Mouse (Mus musculus) left cerebral cortex, postnatal 10 days (tissue): ENCODE results near the gene Olfr1130. TPM values are rescaled to one million over a fixed set of nuclear protein-coding genes. Genes with fewer than 3 reads are reported as not detected.
"Not testable (repeated sequence)": the region's sequence is repeated elsewhere in the genome, so short reads cannot be mapped to it uniquely, and the experiment has no call there.

ENCODE experiments used
- DNase-seq, 2 experiments: peaks; one replicate each; pipeline ENCODE4 v3.0.0; 2021 to 2022; ENCODE audit warnings: low spot score in 2 of 2, mixed read lengths in 1 of 2; ENCODE audit errors: extremely low spot score in 1 of 2
- intact Hi-C: fragments of 180-260 bp; cut with DNase I; formaldehyde crosslinking; loops from one replicate; pipeline ENCODE4 v1.15.1; 2025
- total RNA-seq, 2 experiments: library from RNA; stranded (reverse); gene quantifications; 2 replicates each; pipeline ENCODE4 v1.2.3; 2021

Olfr1130 gene
- total RNA-seq: not detected

DNA sequence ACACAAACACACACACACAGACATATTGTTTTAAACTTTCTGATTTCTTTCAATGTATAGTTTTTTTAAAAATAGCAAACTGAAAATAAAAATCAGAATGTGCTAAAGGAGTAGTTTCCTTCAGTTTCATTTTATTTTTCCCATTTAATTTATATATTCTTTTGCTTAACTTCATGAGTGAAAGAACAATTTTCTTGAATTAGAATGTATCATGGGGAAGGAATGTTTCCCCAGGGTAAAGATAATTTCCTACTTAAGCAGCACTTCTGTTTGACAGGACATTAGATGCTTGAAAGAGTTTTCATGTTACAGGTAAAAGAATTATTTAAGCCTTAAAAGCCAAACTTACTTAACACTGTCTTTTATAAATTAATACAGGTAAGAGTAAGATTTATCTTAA is at the start of gene Olfr1130:
Olfr1130 (plus strand) TSS at position 301 of the 400 bp plus-strand sequence.
- intact Hi-C loops: not testable (repeated sequence)

GRCm38 (mm10) chr2:87573602-87574001 is 32.4 kb upstream of the Olfr1130 start, which contains the start of gene Olfr1129:
Olfr1129 (plus strand) TSS chr2:87573902.
- intact Hi-C loops, DNase-seq: not testable (repeated sequence)

More for the DNA sequence above, at the start of gene Olfr1130:
- DNase-seq: not testable (repeated sequence)

- intact Hi-C loops: no loop called here
- DNase-seq: no peak
These were observed 20.8 kb downstream of the Olfr1130 start, which contains the start of gene Olfr1131 for GRCm38 (mm10) chr2:87626804-87627203. Olfr1131 (plus strand) TSS chr2:87627104.

GRCm38 (mm10) chr2:87637435-87637834 is 31.4 kb downstream of the Olfr1130 start, which contains the start of gene Olfr1132:
Olfr1132 (minus strand) TSS chr2:87637535.
- no peak for DNase-seq
- intact Hi-C loops: no loop called here

GRCm38 (mm10) chr2:87642441-87642840 is 36.4 kb downstream of the Olfr1130 start:
- no peak for DNase-seq
- intact Hi-C loops: no loop called here

DNA sequence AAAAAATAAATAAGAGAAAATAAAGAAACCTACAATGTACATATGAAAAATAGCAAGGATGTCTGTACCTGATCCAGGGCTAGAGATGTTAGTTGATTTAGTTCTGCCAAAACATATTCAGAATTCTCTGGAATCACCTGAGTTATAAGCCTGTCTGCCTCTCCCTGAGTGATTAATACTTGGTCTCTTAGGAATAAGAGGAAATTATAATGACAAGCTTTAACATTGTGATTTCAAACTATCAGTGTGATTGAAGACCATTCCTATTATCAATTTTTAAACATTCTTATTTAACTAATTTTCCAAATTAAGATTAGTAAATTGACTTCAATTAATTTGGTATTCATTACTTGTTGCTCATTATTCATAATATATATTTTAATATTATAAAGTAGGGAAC is 41.3 kb downstream of the Olfr1130 start, which contains the start of gene Olfr1133:
Olfr1133 (minus strand) TSS at position 101 of the 400 bp plus-strand sequence.
- no peak for DNase-seq
- intact Hi-C loops: no loop called here

DNA sequence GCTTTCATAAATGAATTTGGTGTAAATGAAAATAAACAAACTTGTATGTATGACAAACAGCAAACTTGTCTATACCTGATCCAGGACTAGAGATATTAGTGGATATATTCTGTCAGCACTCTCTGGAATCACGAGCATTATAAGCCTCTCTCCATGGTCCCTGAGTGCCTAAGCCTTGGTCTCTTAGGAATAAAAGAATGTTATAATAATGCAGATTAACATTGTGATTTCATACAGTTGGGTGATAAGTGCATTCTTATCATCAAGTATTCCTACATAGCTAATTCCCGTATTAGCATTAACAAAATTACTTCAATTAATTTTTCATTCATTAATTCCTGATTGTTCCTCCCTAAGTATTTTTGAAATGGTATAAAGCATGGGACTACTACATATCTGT is 52.3 kb downstream of the Olfr1130 start, which contains the start of gene Olfr1134:
Olfr1134 (minus strand) TSS at position 101 of the 400 bp plus-strand sequence.
- intact Hi-C loops: no loop called here
- DNase-seq: no peak

Other genes starting within 250 kb of the Olfr1130 start
- not detected for gene Olfr1121, start 236.3 kb upstream of the Olfr1130 start, total RNA-seq
- gene Olfr1122, start 220.4 kb upstream of the Olfr1130 start, total RNA-seq: not detected
- not detected for gene Olfr1123, start 189.6 kb upstream of the Olfr1130 start, total RNA-seq
- not detected for gene Olfr1124, start 175.9 kb upstream of the Olfr1130 start, total RNA-seq
- not detected for gene Olfr1126, start 152.2 kb upstream of the Olfr1130 start, total RNA-seq
- not detected for gene Pramel7, start 109.1 kb upstream of the Olfr1130 start, total RNA-seq
- gene Pramel6, start 99.6 kb upstream of the Olfr1130 start, total RNA-seq: not detected
- gene Olfr153, start 74.4 kb upstream of the Olfr1130 start, total RNA-seq: not detected
- not detected for gene Olfr1128, start 60.7 kb upstream of the Olfr1130 start, total RNA-seq
- not detected for gene Olfr1129, start 32.3 kb upstream of the Olfr1130 start, total RNA-seq
- not detected for gene Olfr1131, start 20.9 kb downstream of the Olfr1130 start, total RNA-seq
- not detected for gene Olfr1132, start 31.3 kb downstream of the Olfr1130 start, total RNA-seq
- not detected for gene Olfr1133, start 41.2 kb downstream of the Olfr1130 start, total RNA-seq
- not detected for gene Olfr1134, start 52.2 kb downstream of the Olfr1130 start, total RNA-seq
- not detected for gene Olfr1135, start 67.5 kb downstream of the Olfr1130 start, total RNA-seq
- gene Olfr1136, start 87.7 kb downstream of the Olfr1130 start, total RNA-seq: not detected
- gene Olfr1137, start 107.0 kb downstream of the Olfr1130 start, total RNA-seq: not detected
- gene Olfr1138, start 133.8 kb downstream of the Olfr1130 start, total RNA-seq: not detected
- not detected for gene Olfr1140, start 137.5 kb downstream of the Olfr1130 start, total RNA-seq
- gene Olfr1141, start 147.8 kb downstream of the Olfr1130 start, total RNA-seq: not detected
- gene Olfr152, start 173.3 kb downstream of the Olfr1130 start, total RNA-seq: not detected
- gene Olfr1143, start 194.4 kb downstream of the Olfr1130 start, total RNA-seq: not detected
- gene Olfr1145, start 203.6 kb downstream of the Olfr1130 start, total RNA-seq: not detected
- not detected for gene Olfr1148, start 224.3 kb downstream of the Olfr1130 start, total RNA-seq
- gene Olfr1150-ps1, start 237.8 kb downstream of the Olfr1130 start, total RNA-seq: not detected
- not detected for gene Olfr1151, start 249.7 kb downstream of the Olfr1130 start, total RNA-seq